Mouse (Mus musculus): ENCODE measurements at regions not wholly inside any gene's neighbourhood (a gene's known extent, or its start where the extent isn't known, plus 50 kb on each side); places are given as distances from the start of the nearest gene placed in this dataset.

GRCm38 (mm10) chr3:4973278-4973677 is 777.3 kb upstream of the Gm8797 start:
- no peak overlapping the region for H3K9ac ChIP-seq (ENCODE audit: low read depth, low read length)
- 83% methylated on average over 3 of the region's 3 CpGs for WGBS
- H3K79me2 ChIP-seq (ENCODE audit: control insufficient read depth, insufficient read depth, low read length) = no peaks in the 10 kb centered on the region
- no peak overlapping the region for H3K4me3 ChIP-seq (ENCODE audit: insufficient read depth, low read depth, low read length)
- no peak for DNase-seq (ENCODE audit: extremely low read depth, low read depth, low spot score)
- no peak overlapping the region for H3K27ac ChIP-seq (replicated peaks; ENCODE audit: insufficient read depth, low read depth, low read length)
- no peaks in the 10 kb centered on the region for H3K27me3 ChIP-seq (ENCODE audit: control insufficient read depth, insufficient read depth, low read length)
- no peaks in the 10 kb centered on the region for H3K36me3 ChIP-seq (ENCODE audit: control insufficient read depth, insufficient read depth, low read length)
- TF ChIP-seq CTCF (IDR thresholded peaks at IDR 0.05; ENCODE audit: low read depth, low read length) (no peak), POLR2A (IDR thresholded peaks at IDR 0.05; ENCODE audit: extremely low read depth, insufficient read depth, low read length) (no peak)
- H3K4me1 ChIP-seq (ENCODE audit: control insufficient read depth, insufficient read depth, low read length) = no peaks in the 10 kb centered on the region

- H3K27ac ChIP-seq (replicated peaks; ENCODE audit: insufficient read depth, low read depth, low read length) = no peak overlapping the region
- no peaks in the 10 kb centered on the region for H3K36me3 ChIP-seq (ENCODE audit: control insufficient read depth, insufficient read depth, low read length)
- WGBS = 67% methylated on average over 2 of the region's 2 CpGs
Observed at GRCm38 (mm10) chr3:4973764-4974163, 776.8 kb upstream of the Gm8797 start.

GRCm38 (mm10) chr3:4974659-4975058 is 775.9 kb upstream of the Gm8797 start:
- Histone ChIP-seq H3K27ac (replicated peaks; ENCODE audit: insufficient read depth, low read depth, low read length) (no peak overlapping the region), H3K4me1 (ENCODE audit: control insufficient read depth, insufficient read depth, low read length) (no peaks in the 10 kb centered on the region), H3K79me2 (ENCODE audit: control insufficient read depth, insufficient read depth, low read length) (no peaks in the 10 kb centered on the region), H3K4me3 (ENCODE audit: insufficient read depth, low read depth, low read length) (no peak overlapping the region), H3K9ac (ENCODE audit: low read depth, low read length) (no peak overlapping the region), H3K27me3 (ENCODE audit: control insufficient read depth, insufficient read depth, low read length) (no peaks in the 10 kb centered on the region), H3K36me3 (ENCODE audit: control insufficient read depth, insufficient read depth, low read length) (no peaks in the 10 kb centered on the region)
- no peak for DNase-seq (ENCODE audit: extremely low read depth, low read depth, low spot score)
- WGBS = 38% methylated on average over 1 of the region's 1 CpGs
- TF ChIP-seq CTCF (IDR thresholded peaks at IDR 0.05; ENCODE audit: low read depth, low read length) = no peak
- TF ChIP-seq POLR2A (IDR thresholded peaks at IDR 0.05; ENCODE audit: extremely low read depth, insufficient read depth, low read length) = no peak

More at GRCm38 (mm10) chr3:4973764-4974163, 776.8 kb upstream of the Gm8797 start:
- H3K79me2 ChIP-seq (ENCODE audit: control insufficient read depth, insufficient read depth, low read length) = no peaks in the 10 kb centered on the region
- no peak for TF ChIP-seq CTCF (IDR thresholded peaks at IDR 0.05; ENCODE audit: low read depth, low read length)
- TF ChIP-seq POLR2A (IDR thresholded peaks at IDR 0.05; ENCODE audit: extremely low read depth, insufficient read depth, low read length) = no peak
- no peak overlapping the region for H3K4me3 ChIP-seq (ENCODE audit: insufficient read depth, low read depth, low read length)
- no peaks in the 10 kb centered on the region for H3K4me1 ChIP-seq (ENCODE audit: control insufficient read depth, insufficient read depth, low read length)
- no peak for DNase-seq (ENCODE audit: extremely low read depth, low read depth, low spot score)
- H3K27me3 ChIP-seq (ENCODE audit: control insufficient read depth, insufficient read depth, low read length) = no peaks in the 10 kb centered on the region
- H3K9ac ChIP-seq (ENCODE audit: low read depth, low read length) = no peak overlapping the region

GRCm38 (mm10) chr3:4976344-4976743 is 774.3 kb upstream of the Gm8797 start:
- H3K36me3 ChIP-seq (ENCODE audit: control insufficient read depth, insufficient read depth, low read length) = no peaks in the 10 kb centered on the region
- no peak for DNase-seq (ENCODE audit: extremely low read depth, low read depth, low spot score)
- TF ChIP-seq POLR2A (IDR thresholded peaks at IDR 0.05; ENCODE audit: extremely low read depth, insufficient read depth, low read length) = no peak
- H3K4me1 ChIP-seq (ENCODE audit: control insufficient read depth, insufficient read depth, low read length) = no peaks in the 10 kb centered on the region
- H3K9ac ChIP-seq (ENCODE audit: low read depth, low read length) = no peak overlapping the region
- 70% methylated on average over 1 of the region's 1 CpGs for WGBS
- H3K27ac ChIP-seq (replicated peaks; ENCODE audit: insufficient read depth, low read depth, low read length) = no peak overlapping the region
- no peaks in the 10 kb centered on the region for H3K27me3 ChIP-seq (ENCODE audit: control insufficient read depth, insufficient read depth, low read length)
- H3K4me3 ChIP-seq (ENCODE audit: insufficient read depth, low read depth, low read length) = no peak overlapping the region
- H3K79me2 ChIP-seq (ENCODE audit: control insufficient read depth, insufficient read depth, low read length) = no peaks in the 10 kb centered on the region

- no peaks in the 10 kb centered on the region for H3K36me3 ChIP-seq (ENCODE audit: control insufficient read depth, insufficient read depth, low read length)
- H3K27me3 ChIP-seq (ENCODE audit: control insufficient read depth, insufficient read depth, low read length) = no peaks in the 10 kb centered on the region
- H3K79me2 ChIP-seq (ENCODE audit: control insufficient read depth, insufficient read depth, low read length) = no peaks in the 10 kb centered on the region
- DNase-seq (ENCODE audit: extremely low read depth, low read depth, low spot score) = no peak
- no peak overlapping the region for H3K4me3 ChIP-seq (ENCODE audit: insufficient read depth, low read depth, low read length)
- 79% methylated on average over 3 of the region's 3 CpGs for WGBS
- no peaks in the 10 kb centered on the region for H3K4me1 ChIP-seq (ENCODE audit: control insufficient read depth, insufficient read depth, low read length)
- no peak for TF ChIP-seq POLR2A (IDR thresholded peaks at IDR 0.05; ENCODE audit: extremely low read depth, insufficient read depth, low read length)
- TF ChIP-seq CTCF (IDR thresholded peaks at IDR 0.05; ENCODE audit: low read depth, low read length) = no peak
- no peak overlapping the region for H3K27ac ChIP-seq (replicated peaks; ENCODE audit: insufficient read depth, low read depth, low read length)
- H3K9ac ChIP-seq (ENCODE audit: low read depth, low read length) = no peak overlapping the region
Observed at GRCm38 (mm10) chr3:5017742-5018141, 732.9 kb upstream of the Gm8797 start.

Data from liver, adult 2 months (tissue).